Mouse (Mus musculus): ENCODE data around the gene Nfatc3.

Gene Nfatc3

DNA sequence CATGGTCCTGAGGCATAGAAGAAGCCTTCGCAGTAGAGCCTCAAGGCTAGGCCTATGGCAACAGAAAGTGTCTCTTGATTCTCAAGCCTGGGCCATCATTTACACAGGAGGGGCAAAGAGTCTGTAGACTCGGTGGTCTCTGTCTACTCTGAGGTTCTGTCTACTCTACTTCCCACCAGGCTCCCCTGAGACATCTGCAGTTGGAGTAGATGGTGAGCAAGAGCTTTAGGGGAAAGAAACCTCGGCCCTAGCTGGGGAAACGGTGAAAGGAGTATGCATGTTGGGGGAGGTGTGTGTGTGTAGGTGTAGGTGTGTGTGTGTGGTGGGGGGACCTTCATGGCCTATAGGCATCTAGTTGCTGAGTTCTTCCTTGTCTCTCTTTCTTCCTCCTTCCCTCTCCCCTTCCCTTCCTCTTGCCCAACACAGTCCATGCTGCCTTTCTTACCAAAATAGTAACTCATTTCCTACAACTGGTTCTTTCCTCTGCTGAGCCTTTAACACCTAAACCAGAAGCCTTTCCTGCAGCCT, 2.1 kb upstream of the Nfatc3 start:
- no peak for DNase-seq (ENCODE audit: low read depth, low spot score)

DNA sequence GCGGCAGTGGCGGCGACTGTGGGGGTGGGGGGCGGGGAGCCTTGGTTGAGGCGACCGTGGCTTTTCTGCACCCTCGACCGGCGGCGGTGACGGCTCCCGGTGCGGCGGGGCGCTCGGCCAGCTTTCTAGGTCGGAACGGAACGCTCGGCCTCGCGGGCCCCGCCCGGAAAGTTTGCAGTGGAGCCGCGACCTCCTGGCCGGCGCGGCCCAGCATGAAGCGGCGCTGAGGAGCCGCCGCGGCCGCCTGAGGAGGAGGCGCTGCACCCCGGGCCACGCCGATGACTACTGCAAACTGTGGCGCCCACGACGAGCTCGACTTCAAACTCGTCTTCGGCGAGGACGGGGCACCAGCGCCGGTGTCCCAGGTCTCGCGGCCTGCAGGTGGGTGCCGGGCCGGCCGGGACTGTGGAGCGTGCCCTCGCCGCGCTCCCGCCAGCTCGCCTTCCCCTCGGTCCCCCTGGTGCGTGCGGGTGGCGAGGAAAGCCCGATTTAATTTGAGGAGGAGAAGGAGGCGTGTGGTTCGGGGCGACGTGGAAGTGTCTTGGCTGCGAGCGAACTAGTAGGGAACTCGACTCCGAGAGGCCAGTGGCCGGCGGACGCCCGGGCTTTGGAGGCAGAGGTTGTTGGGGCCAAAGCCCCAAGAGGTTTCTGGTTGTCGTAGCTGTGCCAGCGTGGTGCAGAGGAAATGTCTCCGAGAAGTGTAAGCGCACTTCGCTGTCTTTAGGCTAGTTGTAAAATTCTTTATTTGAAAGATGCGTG, 1.2 kb downstream of the Nfatc3 start:
- DNase-seq (ENCODE audit: low read depth, low spot score) = peak; percentile 81

DNA sequence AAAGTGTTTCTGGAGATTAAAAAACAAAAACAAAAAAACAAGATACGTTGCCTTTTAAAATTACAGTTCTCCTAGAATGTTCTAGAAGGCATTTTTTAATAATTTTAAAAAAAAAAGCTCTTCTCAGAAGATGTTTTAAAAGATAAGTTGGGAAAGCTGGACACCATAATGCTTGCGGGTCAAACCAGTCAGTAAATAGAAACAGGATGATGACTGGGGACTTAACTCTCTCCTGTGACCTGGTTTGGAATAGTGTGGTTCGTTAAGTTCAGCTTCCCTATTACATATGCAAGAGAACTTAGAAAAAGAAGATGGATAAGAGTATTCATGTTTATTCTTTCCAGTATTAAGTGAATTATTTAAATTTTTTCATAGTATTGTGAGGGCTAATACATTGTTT, 1.9 kb downstream of the Nfatc3 start:
- DNase-seq (ENCODE audit: low read depth, low spot score) = peak; percentile 66

DNA sequence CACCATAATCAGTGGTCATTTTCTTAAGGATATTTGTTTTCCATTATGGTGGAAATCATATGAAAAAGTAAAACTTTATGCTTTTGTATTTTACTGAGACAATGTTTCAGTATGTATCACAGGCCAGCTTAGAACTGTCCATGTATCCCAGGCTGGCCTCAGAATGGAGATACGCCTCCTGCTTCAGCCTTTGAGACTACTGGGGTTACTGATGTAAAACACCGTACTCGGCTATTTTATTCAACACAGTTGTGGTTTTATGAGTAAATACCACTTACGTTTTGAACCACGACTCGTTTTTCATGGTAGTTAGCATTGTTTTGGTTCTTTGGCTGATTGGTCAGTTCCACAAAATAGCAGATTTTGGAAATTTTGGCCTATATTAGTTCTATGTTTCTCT, 3.0 kb downstream of the Nfatc3 start:
- peak; percentile 64 for DNase-seq (ENCODE audit: low read depth, low spot score)

DNA sequence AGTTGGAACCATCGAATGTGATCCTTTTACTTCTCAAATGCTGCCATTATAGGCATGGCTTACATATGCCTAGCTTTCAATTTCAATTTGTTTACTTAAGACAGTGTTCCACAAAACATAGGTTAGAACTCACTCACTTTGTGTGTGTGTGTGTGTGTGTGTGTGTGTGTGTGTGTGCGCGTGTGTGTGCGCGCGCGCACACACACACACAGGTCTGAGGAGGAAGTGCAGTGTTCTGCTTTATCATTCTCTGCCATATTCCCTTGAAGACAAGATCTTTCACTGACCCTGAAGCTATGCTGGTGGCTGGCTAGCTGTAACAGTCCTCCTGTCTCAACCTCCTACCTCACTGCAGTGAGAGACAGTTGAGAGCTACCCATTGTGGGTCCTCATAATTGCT, 4.4 kb downstream of the Nfatc3 start:
- peak; percentile 74 for DNase-seq (ENCODE audit: low read depth, low spot score)

DNA sequence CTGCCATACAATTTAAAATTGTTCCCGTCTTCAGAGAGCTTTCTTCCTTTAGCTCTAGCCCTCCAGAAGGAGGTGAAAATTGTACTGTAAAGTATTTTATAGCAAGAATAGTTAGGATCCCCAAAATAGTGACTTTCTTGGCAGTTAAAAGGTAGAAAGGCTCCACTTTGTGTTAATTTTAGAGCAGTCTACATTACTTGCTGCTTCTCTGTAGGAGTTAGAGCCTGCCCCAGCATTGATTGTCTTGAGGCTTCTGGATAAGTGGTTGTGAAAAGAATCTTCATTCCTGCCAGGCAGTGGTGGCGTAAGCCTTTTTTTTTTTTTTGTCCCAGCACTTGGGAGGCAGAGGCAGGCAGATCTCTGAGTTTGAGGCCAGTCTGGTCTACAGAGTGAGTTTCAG, 8.1 kb downstream of the Nfatc3 start:
- DNase-seq (ENCODE audit: low read depth, low spot score) = no peak

DNA sequence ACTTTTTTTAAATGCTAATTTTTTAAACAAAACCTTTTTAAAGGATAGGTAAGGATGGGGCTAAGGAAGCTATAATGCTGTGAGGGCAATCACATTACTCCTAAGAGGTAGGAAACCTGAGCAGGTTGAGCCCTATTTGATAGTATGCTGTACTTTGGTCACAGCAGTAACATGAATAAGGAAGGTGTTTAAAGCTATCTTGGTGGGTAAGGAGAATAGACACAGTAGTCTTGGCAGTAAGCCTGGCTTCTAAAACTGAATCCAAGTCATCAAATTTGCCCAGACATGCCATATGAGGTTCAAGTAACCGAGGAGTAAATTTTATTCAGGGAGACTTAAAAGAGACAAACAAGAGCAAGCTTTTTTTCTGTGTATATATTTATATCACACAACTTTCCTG, 10.9 kb downstream of the Nfatc3 start:
- DNase-seq (ENCODE audit: low read depth, low spot score) = no peak

DNA sequence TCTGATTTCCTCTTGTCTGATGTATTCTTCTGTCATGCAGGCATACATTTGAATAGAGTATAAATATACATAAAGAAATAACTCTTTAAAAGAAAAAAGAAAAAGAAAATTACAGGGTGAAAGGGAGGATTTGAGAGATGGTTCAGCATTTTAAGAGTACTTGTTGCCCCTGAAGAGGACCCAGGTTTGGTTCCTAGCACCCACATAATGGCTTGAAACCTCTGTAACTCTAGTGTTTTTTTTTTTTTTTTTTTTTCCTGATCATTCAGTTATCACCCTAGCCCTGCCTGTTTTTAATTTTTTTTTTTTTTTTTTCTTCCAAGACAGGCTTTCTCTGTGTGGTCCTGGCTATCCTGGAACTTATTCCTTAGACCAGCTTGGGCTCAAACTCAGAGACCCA, 13.5 kb downstream of the Nfatc3 start:
- no peak for DNase-seq (ENCODE audit: low read depth, low spot score)

DNA sequence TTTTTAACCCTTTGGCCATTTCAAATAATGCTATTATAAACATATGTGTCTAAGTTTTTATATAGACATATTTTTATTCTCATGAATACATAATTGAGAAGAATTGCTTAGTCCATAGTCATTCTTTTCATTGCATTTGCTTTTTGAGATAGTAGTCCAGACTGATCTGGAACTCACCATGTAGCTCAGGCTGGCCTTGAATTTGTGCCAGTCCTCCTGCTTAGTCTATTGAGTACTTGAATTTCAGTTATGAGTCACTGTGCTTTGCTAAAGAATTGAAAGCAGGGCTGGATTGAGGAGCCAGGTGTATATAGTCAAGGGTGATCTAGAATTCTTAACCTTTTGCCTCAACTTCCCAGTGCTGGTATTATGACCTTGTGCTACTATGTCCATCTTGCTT, 15.6 kb downstream of the Nfatc3 start:
- no peak for DNase-seq (ENCODE audit: low read depth, low spot score)

DNA sequence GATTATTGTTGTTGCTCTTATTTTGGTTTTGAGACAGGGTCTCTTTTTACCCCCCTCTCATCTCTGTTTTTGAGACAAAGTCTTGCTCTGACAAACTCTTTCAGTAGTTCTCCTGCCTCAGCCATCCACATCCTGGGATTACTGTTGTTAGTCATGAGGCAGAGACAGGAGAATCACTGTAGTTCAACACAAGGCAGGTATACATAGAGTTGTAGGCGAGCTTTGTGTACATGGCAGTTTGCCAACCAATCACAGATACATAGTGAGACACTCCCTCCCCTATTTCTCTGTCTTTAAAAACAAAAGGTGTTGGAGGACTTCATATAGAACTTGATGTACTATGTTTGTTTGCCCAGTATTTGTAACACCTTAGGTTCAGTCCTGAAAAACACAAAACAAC, 16.0 kb downstream of the Nfatc3 start:
- no peak for DNase-seq (ENCODE audit: low read depth, low spot score)

DNA sequence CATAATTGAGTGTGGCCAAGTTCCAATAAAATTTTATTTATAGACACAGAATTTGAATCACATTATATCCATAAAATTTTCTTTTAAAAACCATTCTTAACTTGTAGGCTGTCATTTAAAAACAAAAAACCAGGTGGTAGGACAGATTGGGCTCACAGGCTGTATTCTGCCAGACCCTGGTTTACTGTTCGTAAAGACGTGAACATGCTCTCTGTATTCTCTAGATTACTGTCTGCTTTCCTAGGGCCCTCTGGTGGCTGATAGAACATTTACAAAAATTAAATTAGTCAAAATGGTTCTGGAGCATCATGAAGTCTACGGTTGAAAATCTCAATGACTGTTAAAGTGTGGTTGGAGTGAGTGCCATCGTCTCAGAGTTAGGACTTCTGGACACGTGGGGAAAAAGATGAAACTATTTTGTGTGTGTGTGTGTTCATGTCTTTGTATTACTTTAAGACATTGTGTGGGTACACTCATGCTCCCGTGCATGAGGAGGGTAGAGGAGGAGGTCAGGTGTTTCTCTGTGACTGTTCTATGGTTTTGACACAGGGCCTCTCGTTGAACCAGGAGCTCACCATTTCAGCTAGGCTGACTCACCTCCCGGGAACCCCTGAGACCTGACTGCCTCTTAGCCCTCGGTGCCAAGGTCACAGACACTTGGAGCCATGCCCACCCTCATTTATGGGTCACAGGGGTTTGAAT, 16.7 kb downstream of the Nfatc3 start:
- DNase-seq (ENCODE audit: low read depth, low spot score) = peak; percentile 36

DNA sequence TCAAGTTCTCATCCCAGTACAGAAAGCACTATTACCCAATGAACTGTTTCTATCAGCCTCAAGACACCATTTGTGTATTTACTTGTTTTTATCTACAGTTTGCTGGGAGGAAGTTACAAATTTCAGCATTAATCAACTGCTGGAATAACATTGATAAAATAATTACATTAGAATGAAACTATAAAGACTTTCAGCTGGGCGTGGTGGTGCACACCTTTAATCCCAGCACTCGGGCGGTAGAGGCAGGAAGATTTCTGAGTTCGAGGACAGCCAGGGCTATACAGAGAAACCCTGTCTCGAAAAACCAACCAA, 17.2 kb downstream of the Nfatc3 start:
- DNase-seq (ENCODE audit: low read depth, low spot score) = no peak

DNA sequence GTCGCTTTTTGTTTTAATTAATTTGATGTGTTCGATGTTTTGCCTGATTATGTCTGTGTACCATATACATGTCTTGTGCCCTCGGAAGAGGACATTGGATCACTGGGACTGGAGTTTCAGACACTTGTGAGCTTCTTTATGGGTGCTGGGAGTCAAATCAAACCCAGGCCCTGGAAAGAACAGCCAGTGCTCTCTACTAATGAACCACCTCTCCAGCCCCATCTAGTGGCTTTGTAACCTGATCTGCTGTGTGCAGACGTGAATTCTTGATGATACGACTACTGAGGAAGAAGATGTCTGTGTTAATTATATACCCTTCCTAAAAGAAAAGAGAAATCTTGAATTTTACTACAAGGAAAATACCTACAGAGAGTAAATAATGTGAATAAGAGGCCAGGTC, 18.0 kb downstream of the Nfatc3 start:
- no peak for DNase-seq (ENCODE audit: low read depth, low spot score)

DNA sequence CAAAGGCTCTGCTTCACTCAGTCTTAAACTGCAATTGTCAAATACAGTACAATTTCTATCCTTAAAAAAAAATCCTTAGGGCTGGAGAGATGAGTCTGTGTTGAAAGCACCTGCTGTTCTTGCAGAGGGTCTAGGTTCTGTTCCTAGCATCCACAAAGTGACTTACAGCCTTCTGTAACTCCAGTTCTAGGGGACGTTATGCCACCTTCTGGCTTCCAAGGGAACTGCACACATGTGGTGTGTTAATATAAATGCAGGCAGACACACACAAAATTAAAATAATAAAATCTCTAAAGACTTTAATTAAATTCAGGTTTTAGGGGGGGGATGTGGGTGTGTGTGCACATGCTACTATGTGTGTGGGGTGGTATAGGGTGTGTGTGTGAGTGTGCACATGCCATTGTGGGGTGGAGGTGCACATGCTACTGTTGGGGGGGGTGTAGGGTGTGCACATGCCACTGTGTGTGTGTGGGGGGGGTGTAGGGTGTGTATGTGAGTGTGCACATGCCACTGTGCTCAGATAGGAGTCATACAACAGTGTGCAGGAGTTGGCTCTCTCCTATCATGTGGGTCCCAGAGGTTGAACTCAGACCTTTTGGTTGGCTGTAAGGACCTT, 18.9 kb downstream of the Nfatc3 start:
- no peak for DNase-seq (ENCODE audit: low read depth, low spot score)

DNA sequence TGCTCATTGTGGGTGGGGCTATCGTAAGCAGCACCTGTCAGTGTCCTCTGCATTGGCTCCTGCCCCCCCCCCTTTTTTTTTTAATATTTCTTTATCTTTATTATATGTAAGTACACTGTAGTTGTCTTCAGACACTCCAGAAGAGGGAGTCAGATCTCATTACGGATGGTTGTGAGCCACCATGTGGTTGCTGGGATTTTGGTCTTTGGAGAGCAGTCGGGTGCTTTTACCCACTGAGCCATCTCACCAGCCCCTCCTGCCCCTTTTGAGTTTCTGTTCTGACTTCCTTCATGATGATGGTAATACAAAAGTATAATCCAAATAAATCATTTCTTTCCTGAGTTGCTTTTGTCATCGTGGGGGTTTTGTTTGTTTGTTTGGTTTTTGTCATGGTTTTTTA, 43.7 kb downstream of the Nfatc3 start:
- DNase-seq (ENCODE audit: low read depth, low spot score) = no peak

DNA sequence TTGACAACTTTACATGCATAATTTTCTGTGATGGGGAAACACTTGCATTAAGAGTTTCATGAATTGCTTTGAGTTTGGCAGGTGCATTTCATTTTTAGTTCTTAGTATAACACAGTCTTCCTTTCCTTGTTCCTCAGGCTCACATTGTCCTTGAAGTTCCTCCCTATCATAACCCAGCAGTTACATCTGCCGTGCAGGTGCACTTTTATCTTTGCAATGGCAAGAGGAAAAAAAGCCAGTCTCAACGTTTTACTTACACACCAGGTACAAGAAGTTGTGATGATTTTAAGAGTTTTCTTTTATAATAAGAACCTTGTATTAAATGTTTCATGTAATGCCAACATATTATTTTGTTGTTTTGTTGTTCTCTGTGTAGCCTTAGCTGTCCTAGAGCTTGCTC, 45.2 kb downstream of the Nfatc3 start:
- DNase-seq (ENCODE audit: low read depth, low spot score) = no peak

DNA sequence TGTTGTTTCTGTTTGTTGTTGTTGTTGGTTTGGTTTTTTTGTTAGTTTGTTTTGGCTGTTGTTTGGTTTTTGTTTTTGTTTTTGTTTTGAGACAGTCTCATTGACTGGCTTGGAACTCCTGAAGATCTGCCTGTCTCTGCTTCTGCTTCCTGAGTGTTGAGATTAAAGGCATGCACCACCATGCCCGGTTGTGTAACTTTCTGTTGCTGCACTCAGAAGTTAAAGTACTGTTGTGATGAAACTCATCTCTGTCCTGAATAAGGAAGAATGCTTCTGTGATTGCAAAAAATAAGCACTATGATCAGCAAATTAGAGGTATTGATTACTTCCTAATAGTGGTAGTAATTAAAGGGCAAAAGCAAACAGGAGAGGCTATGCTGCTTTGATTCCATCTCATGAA, 47.6 kb downstream of the Nfatc3 start:
- no peak for DNase-seq (ENCODE audit: low read depth, low spot score)

DNA sequence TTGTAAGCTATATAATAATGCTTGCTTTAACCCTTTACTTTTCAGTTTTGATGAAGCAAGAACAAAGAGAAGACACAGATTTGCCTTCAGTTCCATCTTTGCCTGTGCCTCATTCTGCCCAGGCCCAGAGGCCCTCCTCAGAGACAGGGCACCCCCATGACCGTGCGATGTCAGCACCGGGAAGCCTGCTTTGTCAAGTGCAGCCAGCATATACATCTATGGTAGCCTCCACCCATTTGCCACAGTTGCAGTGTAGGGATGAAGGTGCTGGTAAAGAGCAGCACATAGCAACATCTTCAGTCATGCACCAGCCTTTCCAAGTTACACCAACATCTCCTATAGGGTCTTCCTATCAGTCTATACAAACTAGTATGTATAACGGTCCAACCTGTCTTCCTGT, 49.4 kb downstream of the Nfatc3 start:
- DNase-seq (ENCODE audit: low read depth, low spot score) = no peak

DNA sequence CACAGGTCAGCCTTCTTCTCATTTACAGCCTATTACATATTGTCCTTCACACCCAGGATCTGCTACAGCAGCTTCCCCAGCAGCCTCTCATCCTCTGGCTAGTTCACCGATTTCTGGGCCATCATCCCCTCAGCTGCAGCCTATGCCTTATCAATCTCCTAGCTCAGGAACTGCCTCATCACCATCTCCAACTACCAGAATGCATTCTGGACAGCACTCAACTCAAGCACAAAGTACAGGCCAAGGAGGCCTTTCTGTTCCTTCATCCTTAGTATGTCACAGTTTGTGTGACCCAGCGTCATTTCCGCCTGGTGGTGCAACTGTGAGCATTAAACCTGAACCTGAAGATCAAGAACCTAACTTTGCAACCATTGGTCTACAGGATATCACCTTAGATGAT, 50.1 kb downstream of the Nfatc3 start:
- no peak for DNase-seq (ENCODE audit: low read depth, low spot score)

DNA sequence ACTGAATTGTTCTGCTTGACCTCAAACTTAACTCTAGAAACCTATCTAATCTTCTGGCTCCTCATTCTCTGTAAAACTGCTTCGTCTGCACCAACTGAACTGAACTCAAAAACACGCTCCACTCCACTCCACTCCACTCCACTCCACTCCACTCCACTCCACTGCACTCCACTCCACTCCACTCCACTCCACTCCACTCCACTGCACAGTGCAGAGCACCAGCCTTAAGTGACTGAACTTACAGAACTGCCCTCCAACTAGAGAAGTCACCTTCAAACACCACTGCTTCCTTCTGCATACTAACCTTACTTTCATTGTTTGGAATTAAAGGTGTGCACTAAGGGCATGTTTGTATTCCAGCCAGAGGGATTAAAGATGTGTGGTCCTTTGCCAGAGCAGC, 53.4 kb downstream of the Nfatc3 start:
- DNase-seq (ENCODE audit: low read depth, low spot score) = no peak

DNA sequence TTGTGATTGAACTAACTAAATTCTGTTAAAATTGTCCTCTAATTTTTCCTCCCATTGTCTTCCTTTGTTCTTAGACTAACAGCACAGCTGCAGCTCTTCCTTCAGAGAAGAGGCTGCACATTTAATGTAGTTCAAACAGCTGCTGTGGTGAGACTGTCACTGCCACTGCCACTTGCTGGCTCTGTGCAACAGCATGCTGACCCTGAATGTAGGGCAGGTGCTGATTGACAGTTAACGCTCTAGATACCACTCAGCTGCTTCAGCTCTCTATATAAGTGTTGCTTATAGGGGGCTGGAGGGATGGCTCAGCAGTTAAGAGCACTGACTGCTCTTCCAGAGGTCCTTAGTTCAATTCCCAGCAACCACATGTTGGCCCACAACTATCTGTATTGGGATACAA, 53.9 kb downstream of the Nfatc3 start:
- DNase-seq (ENCODE audit: low read depth, low spot score) = no peak

DNA sequence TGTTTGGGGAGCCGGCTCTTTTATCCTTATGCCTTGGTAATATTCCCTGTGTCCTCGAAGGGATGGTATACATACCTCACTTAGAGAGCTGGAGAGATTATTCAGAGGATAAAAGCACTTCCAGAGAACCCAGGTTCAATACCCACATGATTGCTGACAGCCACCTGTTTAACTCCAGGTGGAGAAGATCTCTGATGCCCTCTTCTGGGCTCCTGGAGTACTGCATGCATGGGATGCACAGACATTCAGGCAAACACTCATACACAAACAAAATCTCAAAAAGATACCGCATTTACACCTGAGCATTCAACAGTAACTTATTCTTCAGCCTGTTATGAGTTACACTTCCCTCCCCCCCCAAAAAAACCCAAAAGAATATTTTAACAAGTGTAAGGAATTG, 57.3 kb downstream of the Nfatc3 start:
- peak; percentile 68 for DNase-seq (ENCODE audit: low read depth, low spot score)

DNA sequence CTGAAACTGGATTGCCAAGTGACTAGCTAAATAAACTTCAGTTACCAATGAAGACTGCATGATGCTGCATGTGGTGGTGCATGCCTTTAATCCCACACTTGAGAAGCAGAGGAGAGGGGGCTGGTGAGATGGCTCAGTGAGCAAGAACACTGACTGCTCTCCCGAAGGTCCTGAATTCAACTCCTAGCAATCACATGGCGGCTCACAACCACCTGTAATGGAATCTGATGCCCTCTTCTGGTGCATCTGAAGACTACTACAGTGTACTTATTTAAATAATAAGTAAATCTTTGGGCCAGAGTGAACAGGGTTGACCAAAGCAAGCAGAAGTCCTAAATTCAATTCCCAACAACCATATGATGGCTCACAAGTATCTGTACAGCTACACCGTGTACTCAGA, 64.8 kb downstream of the Nfatc3 start:
- no peak for DNase-seq (ENCODE audit: low read depth, low spot score)

All from A20 (cell line).